Mouse (Mus musculus) CH12.LX (cell line): ENCODE data around the gene Ncam2.

Source experiments
- CTCF ChIP-seq, 2 experiments: IDR thresholded peaks in 1 of 2; conservative IDR thresholded peaks in 1 of 2; 2 replicates each; pipeline ENCODE4 v1.5.1; 2011 to 2012; ENCODE audit warnings: low read depth in 2 of 2, low read length in 2 of 2, improper control_type of control experiment in 1 of 2, inconsistent platforms in 1 of 2, mild to moderate bottlenecking in 1 of 2, moderate library complexity in 1 of 2
- HCFC1 ChIP-seq: IDR thresholded peaks from 2 replicates; pipeline ENCODE4 v1.6.1; 2012; ENCODE audit warnings: low read depth, mild to moderate bottlenecking, inconsistent platforms, low read length, improper control_type of control experiment
- JUND ChIP-seq: conservative IDR thresholded peaks from 2 replicates; pipeline ENCODE4 v1.6.1; 2011; ENCODE audit warnings: low read depth, low read length, improper control_type of control experiment
- RCOR1 ChIP-seq: conservative IDR thresholded peaks from 2 replicates; pipeline ENCODE4 v1.6.1; 2012; ENCODE audit warnings: low read depth, mild to moderate bottlenecking, inconsistent platforms, low read length, improper control_type of control experiment
- ZKSCAN1 ChIP-seq: IDR thresholded peaks from 2 replicates; pipeline ENCODE4 v1.6.1; 2012; ENCODE audit warnings: low read depth, inconsistent platforms, low read length, improper control_type of control experiment, borderline replicate concordance

DNA sequence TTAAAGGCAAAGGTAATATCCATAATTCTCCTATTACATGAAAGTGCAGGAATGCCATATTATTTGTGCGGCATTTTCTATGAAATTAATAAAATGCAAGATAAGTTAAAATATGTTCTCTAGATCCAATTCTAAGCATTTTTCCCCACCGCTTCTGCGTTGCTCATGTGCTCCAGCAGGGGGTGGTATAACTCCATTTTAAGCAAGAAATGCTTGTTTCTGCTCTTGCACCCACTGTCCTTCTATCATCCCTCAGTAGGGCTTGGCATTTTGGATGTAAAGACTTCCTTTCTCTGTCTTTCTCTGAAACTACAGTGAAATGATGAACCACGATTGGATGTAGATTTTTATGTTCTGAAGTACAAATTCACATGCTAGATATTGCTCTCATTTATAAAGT, 1.5 kb downstream of the Ncam2 start:
- TF ChIP-seq CTCF (conservative IDR thresholded peaks at IDR 0.05 in 1 of 2, IDR thresholded peaks at IDR 0.05 in 1 of 2; ENCODE audit: low read depth in 2 of 2, low read length in 2 of 2) (0 out of 4 replicates have a peak, but pooled peaks of 1 of the 2 experiments have one; percentile 28), JUND (no peak), HCFC1 (no peak), ZKSCAN1 (no peak), RCOR1 (no peak)
